Mouse (Mus musculus): ENCODE measurements around the gene Atp5s.

DNA sequence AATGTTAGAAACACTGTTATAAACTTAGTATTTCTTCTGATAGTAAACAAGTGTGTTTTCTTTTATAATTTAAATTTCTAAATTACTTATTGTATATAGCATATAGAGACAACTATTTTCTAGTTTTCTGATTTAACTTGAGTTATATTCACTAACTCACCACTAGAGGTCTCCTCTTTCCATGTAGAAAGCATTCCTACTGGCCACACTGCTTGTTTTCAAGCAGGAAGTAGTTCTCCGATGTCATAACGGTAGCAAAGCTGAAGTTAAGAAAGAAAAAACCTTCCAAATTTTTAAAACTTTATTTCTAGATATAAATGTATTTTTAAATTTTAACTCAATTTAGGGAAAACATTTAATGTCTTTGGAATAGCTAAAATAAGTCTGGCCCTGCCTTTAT is 8.8 kb downstream of the Atp5s start:
- TF ChIP-seq CTCF (IDR thresholded peaks at IDR 0.05; ENCODE audit: borderline replicate concordance, insufficient read depth, low read length) (no peak), POLR2A (IDR thresholded peaks at IDR 0.05; ENCODE audit: low read depth, low read length) (no peak)

Data from embryonic fibroblast, embryonic 13.5 days (primary cell).